Mouse (Mus musculus) forebrain, embryonic 12.5 days (tissue): ENCODE results near the gene Rhox7b. TPM values are rescaled to one million over a fixed set of nuclear protein-coding genes. Genes with fewer than 3 reads are reported as not detected.
"Not testable (repeated sequence)": the region's sequence is repeated elsewhere in the genome, so short reads cannot be mapped to it uniquely, and the experiment has no call there.

Experiments used
- ATAC-seq: fragments of 200-750 bp; cut with Nextera tagmentation; 2 replicates; pipeline ENCODE4 v1.8.0; 2017; ENCODE audit warnings: moderate TSS enrichment; ENCODE audit not compliant: low FRiP score
- H3K27ac ChIP-seq: fragments of 300-500 bp; sonication (generic); 2 replicates; pipeline ENCODE4 v1.5.1; 2016; ENCODE audit warnings: mild to moderate bottlenecking
- H3K27me3 ChIP-seq: fragments of 300-500 bp; sonication (generic); 2 replicates; pipeline ENCODE4 v1.6.1; 2016; ENCODE audit warnings: mild to moderate bottlenecking
- H3K36me3 ChIP-seq: fragments of 300-500 bp; sonication (generic); replicated peaks from 2 replicates; pipeline ENCODE4 v1.6.1; 2016; ENCODE audit warnings: mild to moderate bottlenecking
- H3K4me1 ChIP-seq: fragments of 300-500 bp; sonication (generic); 2 replicates; pipeline ENCODE4 v1.6.1; 2016
- H3K4me2 ChIP-seq: fragments of 300-500 bp; sonication (generic); 2 replicates; pipeline ENCODE4 v1.6.1; 2016; ENCODE audit warnings: mild to moderate bottlenecking, moderate library complexity
- H3K4me3 ChIP-seq: fragments of 300-500 bp; sonication (generic); replicated peaks from 2 replicates; pipeline ENCODE4 v1.5.1; 2016; ENCODE audit warnings: mild to moderate bottlenecking
- H3K9ac ChIP-seq: fragments of 300-500 bp; sonication (generic); 2 replicates; pipeline ENCODE4 v1.6.1; 2016; ENCODE audit warnings: mild to moderate bottlenecking
- H3K9me3 ChIP-seq: fragments of 300-500 bp; sonication (generic); 2 replicates; pipeline ENCODE4 v1.6.1; 2016
- WGBS: fragments of 180-500 bp; shearing (Covaris S2); methylation state at CpG from one replicate; pipeline ENCODE4 v1.1.7; 2016; 5-methylcytosine and 5-hydroxymethylcytosine counted together
- polyA plus RNA-seq: library from polyadenylated mRNA; unstranded; fragments of >200 nt; fragmentation: Nextera tagmentation; extraction: Ambion mirVana; gene quantifications from 2 replicates; pipeline ENCODE4 v1.2.1, GENCODE M21; 2016

The Rhox7b gene
- not detected in 2 replicates for polyA plus RNA-seq

DNA sequence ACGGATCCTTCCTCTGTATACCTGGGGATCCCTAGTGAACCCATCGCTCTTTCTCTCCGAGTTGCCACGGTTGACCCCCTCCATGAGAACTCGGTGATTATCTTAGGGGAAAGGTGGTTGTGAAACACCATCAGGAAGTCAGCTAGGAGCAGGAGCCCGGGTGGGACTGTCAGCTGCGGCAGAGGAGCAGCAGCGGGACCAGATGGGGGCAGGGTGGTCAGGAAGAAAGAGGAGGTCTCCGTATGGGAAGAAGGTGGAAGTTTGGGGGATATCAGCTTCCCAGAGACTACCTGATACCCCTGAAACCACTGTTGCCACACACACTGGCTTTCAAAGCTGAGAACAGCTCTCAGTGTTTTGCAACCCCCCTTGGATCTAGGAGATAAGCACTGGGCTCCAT, at the start of gene Rhox7b:
TSS of gene Rhox7b (minus strand) at position 101 of the 400 bp plus-strand sequence.
- H3K27me3 ChIP-seq, H3K4me3 ChIP-seq, H3K27ac ChIP-seq, H3K4me2 ChIP-seq, H3K9ac ChIP-seq, ATAC-seq, H3K4me1 ChIP-seq, H3K9me3 ChIP-seq, H3K36me3 ChIP-seq: not testable (repeated sequence)
- 88% methylated on average over 9 of the region's 9 CpGs for WGBS

DNA sequence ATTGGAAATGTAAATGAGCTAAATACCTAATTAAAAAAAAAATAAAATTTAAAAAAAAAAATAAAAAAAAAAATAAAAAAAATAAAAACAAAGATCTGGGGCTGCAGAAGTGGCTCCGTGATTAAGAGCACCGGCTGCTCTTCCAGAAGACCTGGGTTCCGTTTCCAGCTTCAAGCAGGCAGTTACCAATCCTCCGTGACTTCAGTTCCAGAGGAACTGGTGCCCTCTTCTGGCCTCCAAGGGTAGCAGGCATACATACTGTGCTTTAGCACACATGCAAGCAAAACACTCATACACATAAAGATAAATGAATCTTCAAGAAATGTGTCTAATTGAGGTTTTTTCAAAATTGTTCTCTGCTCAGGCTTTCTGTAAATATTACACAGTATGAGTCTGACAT, 19.3 kb upstream of the Rhox7b start:
- H3K4me1 ChIP-seq: no peaks in the 10 kb centered on the region
- no peaks in the 10 kb centered on the region for H3K36me3 ChIP-seq
- no peak overlapping the region for H3K4me2 ChIP-seq
- no peak overlapping the region for H3K9ac ChIP-seq
- no peak for ATAC-seq
- no peaks in the 10 kb centered on the region for H3K9me3 ChIP-seq
- no peak overlapping the region for H3K4me3 ChIP-seq
- no peak overlapping the region for H3K27ac ChIP-seq
- WGBS: 67% methylated on average over 4 of the region's 4 CpGs
- H3K27me3 ChIP-seq: no peaks in the 10 kb centered on the region

DNA sequence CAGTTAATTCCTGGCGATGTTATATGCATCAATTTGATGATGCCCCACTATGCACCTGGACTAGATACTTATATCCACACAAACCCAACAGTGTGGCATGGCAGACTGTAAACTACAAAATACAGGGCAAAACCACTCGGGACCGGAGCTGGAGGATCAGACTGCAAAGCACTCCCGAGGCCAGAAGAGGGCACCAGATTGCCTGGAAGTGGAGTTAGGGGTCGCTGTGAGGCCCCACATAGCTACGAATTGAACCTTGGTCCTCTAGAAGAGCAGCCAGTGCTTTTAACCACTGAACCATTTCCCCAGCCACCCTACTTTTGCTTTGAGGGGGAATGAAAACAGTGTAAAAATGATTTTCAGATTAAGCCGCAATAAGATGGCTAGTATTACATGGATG, 11.5 kb upstream of the Rhox7b start:
- H3K4me3 ChIP-seq: no peak overlapping the region
- WGBS: 56% methylated on average over 7 of the region's 7 CpGs
- no peak for ATAC-seq

DNA sequence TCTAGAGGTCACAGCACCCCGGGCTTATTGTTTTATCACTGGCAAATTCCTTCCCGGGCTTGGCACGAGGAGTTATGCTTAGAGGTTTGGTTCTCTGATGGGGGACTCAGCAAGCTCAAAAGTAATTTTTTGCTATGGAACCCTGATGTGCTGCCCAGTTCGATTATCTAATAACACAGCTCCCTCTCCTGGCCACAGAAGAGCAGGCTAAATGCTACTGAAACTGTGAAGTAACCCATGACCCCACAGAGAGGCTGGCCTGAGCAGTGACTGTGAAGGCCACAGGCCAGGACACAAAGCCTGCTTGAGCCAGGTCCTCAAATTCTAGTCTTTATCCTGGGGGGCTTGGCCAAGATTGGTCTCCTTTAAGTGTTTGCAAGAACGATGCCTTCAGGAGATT, 6.7 kb upstream of the Rhox7b start:
- Histone ChIP-seq H3K9me3 (no peaks in the 10 kb centered on the region), H3K27ac (no peak overlapping the region), H3K36me3 (no peaks in the 10 kb centered on the region), H3K4me1 (no peaks in the 10 kb centered on the region), H3K27me3 (no peaks in the 10 kb centered on the region), H3K4me2 (no peak overlapping the region), H3K4me3 (no peak overlapping the region), H3K9ac (no peak overlapping the region)
- ATAC-seq: no peak
- 84% methylated on average over 5 of the region's 5 CpGs for WGBS

More for the DNA sequence above, 11.5 kb upstream of the Rhox7b start:
- Histone ChIP-seq H3K36me3 (no peaks in the 10 kb centered on the region), H3K4me1 (no peaks in the 10 kb centered on the region), H3K27me3 (no peaks in the 10 kb centered on the region), H3K9ac (no peak overlapping the region), H3K9me3 (no peaks in the 10 kb centered on the region), H3K4me2 (no peak overlapping the region), H3K27ac (no peak overlapping the region)

DNA sequence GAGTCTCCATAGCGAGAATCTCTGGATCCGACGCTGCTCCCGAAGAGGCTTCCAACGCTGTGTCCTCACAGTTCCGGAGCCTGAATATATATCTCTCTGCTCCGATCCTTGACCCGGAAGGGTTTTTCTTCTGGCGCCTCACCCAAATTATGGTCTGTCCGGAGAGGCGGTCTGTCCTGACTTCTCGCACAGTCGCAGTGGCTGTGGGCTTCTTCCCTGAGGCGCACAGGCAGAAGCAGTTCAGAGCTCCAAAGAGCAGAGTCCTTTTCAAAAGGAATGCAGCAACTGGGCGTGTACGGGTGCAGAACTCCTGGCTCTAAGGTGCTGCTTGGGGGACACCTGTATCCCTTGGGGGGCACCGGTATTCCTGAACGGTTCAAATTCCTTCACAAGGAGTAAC, 4.6 kb upstream of the Rhox7b start, which contains the start of gene Rhox9:
TSS of gene Rhox9 (minus strand) at position 101 of the 400 bp plus-strand sequence.
- H3K9me3 ChIP-seq, H3K4me3 ChIP-seq, ATAC-seq, H3K36me3 ChIP-seq, H3K27ac ChIP-seq, H3K4me1 ChIP-seq, H3K9ac ChIP-seq, H3K27me3 ChIP-seq, H3K4me2 ChIP-seq: not testable (repeated sequence)
- WGBS: 92% methylated on average over 12 of the region's 18 CpGs

DNA sequence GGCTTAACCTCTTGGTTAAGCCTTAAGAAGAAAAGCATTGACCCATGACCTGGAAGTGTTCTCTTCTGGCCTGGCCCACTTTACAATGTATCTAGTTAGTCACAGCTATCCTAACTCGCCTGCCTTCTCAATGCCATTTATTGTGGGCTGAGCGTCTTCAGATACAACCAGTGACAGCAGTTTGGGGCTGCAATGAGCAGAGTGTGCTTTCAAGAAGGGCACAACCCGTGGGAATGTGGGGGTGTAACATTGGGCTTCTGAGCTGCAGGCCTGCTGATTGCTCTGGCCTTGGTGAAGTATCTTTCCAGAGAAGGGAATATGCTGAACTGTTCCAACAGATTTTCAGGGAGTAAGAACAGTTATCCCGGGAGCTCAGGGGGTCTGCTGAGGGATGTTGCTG, 18.2 kb downstream of the Rhox7b start, which contains the start of gene Rhox8:
TSS of gene Rhox8 (minus strand) at position 101 of the 400 bp plus-strand sequence.
- H3K36me3 ChIP-seq: no peaks in the 10 kb centered on the region
- H3K9ac ChIP-seq: no peak within 1 kb of the TSS
- no peaks in the 10 kb centered on the region for H3K9me3 ChIP-seq
- 79% methylated on average over 4 of the region's 4 CpGs for WGBS
- no peak for ATAC-seq
- H3K4me2 ChIP-seq: no peak within 1 kb of the TSS
- no peaks in the 10 kb centered on the region for H3K4me1 ChIP-seq
- no peak within 1 kb of the TSS for H3K4me3 ChIP-seq
- no peaks in the 10 kb centered on the region for H3K27me3 ChIP-seq
- no peak within 1 kb of the TSS for H3K27ac ChIP-seq

DNA sequence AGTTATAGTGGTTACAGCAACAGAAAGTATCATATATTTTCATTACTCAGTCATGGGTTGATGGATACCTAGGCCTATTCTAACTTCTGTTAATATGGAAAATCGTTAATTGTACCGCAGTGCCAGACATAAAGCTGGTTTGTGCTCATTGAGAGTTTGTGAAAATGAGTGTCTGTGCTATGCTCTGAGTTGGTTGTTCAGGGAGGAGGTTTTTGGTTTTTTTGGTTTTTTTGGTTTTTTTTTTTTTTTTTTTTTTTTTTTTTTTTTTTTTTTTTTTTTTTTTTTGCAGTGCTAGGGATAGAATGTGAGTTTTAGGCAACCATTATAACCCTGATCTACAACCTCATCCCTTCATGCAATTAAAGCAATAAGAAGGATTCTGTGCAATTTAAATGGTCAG, 25.4 kb downstream of the Rhox7b start:
- Histone ChIP-seq H3K27ac (no peak overlapping the region), H3K27me3 (no peaks in the 10 kb centered on the region), H3K9me3 (no peaks in the 10 kb centered on the region), H3K36me3 (no peaks in the 10 kb centered on the region), H3K4me3 (no peak overlapping the region), H3K4me2 (no peak overlapping the region), H3K4me1 (no peaks in the 10 kb centered on the region), H3K9ac (no peak overlapping the region)
- ATAC-seq: no peak
- 91% methylated on average over 2 of the region's 2 CpGs for WGBS

Other genes starting within 250 kb of the Rhox7b start
- not detected in 2 replicates for gene Rhox4g, start 245.9 kb downstream of the Rhox7b start, polyA plus RNA-seq
- not detected in 2 replicates for gene Rhox3h, start 228.5 kb downstream of the Rhox7b start, polyA plus RNA-seq
- not detected in 2 replicates for gene Rhox2h, start 224.0 kb downstream of the Rhox7b start, polyA plus RNA-seq
- 0.45 and 0.88 TPM in 2 replicates for gene Rhox5, start 92.4 kb downstream of the Rhox7b start, polyA plus RNA-seq
- gene Rhox6, start 70.3 kb downstream of the Rhox7b start, polyA plus RNA-seq: not detected in 2 replicates
- gene Rhox7a, start 65.5 kb downstream of the Rhox7b start, polyA plus RNA-seq: not detected in 2 replicates
- 0.15 TPM in 1 of 2 replicates, not detected in the other for gene Rhox8, start 18.3 kb downstream of the Rhox7b start, polyA plus RNA-seq
- gene Rhox9, start 4.5 kb upstream of the Rhox7b start, polyA plus RNA-seq: not detected in 2 replicates
- not detected in 2 replicates for gene Btg1-ps1, start 121.6 kb upstream of the Rhox7b start, polyA plus RNA-seq
- gene Btg1-ps2, start 145.9 kb upstream of the Rhox7b start, polyA plus RNA-seq: not detected in 2 replicates
- not detected in 2 replicates for gene Rhox10, start 169.2 kb upstream of the Rhox7b start, polyA plus RNA-seq
- not detected in 2 replicates for gene Rhox11, start 187.9 kb upstream of the Rhox7b start, polyA plus RNA-seq
- gene Rhox12, start 213.7 kb upstream of the Rhox7b start, polyA plus RNA-seq: not detected in 2 replicates
- gene Rhox13, start 224.0 kb upstream of the Rhox7b start, polyA plus RNA-seq: not detected in 2 replicates